Mouse (Mus musculus): Measurements from ENCODE around the gene Fggy. TPM values are rescaled to one million over a fixed set of nuclear protein-coding genes. Genes with fewer than 3 reads are reported as not detected.
A peak's percentile ranks its signal among the peaks of the same experiment; 100 is the strongest.

The Fggy gene
- total RNA-seq, 2 experiments from 2014 or later = 9.0 to 15.5 TPM

DNA sequence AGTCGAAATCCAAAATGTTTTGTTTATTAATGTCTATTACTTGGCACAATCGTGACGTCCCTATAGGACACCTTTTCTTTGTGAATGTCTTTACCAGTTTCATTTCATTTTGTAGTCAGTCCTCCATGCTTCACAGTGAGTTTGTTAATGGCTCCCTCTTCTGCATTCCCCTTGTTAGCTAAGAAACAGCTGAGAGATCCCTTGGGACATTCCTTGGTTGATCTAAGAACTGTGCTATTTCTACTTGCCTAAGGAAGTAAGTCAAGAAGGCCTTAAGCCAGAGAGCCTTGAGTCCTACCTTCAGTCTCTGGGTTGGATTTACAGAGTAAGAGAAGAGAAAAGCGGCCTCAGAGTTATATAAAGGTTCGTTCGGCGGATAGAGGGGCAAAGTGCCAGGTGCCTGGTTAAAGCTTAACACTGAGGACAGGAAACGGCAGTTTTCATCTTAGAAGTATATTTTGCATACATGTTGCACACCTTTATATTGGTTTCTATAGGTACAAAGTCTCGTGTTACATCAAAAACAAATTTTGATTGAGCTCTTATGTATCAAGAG is 376.6 kb downstream of the Fggy start:
- no peak for ATAC-seq (replicated peaks; ENCODE audit: poor library complexity, severe bottlenecking)

GRCm38 (mm10) chr4:95934384-95935035 is 377.2 kb downstream of the Fggy start:
- ATAC-seq (replicated peaks; ENCODE audit: poor library complexity, severe bottlenecking) = no peak

DNA sequence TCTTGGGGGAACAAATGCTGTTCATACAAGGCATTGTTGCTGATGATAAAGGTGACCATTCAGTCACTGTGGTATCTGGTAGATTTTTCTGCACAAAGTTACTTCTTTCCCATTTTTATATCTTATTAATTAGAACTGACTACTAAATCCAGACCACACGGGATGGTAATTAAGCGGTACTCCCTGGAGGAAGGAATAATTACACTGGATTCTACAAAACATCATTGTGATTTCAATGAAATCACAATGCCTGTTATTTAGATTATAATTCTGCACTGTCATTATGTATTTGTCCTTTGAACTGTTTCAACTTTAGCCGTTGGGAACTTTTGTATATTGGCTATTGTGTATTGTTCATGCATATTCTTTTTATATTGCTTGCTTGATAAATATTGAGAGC is 381.4 kb downstream of the Fggy start:
- ATAC-seq (replicated peaks; ENCODE audit: poor library complexity, severe bottlenecking) = no peak

DNA sequence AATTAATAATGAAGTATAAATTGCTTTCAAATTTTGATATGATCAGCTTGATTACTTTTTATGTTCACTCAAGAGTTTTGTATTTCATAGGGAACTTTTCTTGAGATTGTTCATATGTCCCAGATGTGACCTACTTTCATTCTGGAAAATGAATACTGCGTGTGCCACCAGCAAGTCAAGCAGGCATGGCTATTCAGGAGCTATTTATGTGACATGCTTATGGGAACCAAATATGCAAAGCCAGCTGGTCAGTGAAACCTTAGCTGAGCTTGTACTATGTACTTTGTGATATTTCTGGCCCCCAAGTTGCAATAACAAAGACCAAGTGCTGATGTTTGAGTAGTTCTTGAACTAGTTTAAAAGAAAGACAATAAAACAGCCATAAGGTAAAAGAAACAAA is 390.6 kb downstream of the Fggy start:
- ATAC-seq (replicated peaks; ENCODE audit: poor library complexity, severe bottlenecking) = no peak

- no peak for ATAC-seq (replicated peaks; ENCODE audit: poor library complexity, severe bottlenecking)
Measured at GRCm38 (mm10) chr4:95953328-95953727, 396.0 kb downstream of the Fggy start.

DNA sequence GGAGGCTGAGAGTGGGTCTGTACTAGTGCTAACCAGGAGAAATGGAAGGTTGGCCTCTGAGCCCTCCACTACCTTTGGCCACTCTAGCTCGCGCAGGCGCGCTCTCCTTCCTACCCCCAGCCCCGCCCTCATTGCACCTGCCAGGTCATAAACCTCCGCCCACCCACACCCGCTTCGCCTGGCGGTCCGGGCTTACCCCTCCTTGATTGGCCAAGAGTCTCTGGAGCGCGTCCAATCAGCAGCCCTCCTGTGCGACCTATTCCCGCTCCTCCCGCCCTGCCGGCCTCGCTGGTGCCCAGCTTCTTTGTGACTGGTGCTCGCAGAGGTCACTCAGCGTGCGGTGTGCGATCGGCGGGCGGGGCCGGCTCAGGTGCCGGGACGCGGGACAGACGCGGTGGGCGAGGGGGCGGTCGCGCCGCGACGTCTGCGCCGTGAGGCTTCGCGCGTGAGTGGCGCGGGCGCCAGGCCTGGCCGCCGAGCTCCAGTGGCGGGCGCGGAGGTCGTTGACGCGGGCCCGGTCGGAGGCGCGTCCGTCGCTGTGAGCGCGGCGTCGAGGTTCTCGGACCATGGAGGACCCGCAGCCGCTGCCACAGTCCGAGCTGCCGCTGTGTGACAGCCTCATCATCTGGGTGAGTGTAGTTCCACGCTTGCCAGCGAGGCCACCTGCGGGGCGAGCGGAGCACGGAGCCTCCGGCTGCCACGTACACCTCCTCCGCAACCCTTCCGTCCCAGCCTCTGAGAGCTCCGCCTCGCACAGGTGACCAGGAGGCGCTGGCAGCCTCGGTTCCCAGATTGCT is 409.8 kb downstream of the Fggy start, which contains the start of gene Hook1:
Hook1 (plus strand) TSS at position 313 of the 797 bp plus-strand sequence.
- peak; percentile 98 for ATAC-seq (replicated peaks; ENCODE audit: poor library complexity, severe bottlenecking)

Data from granulocyte monocyte progenitor cell, adult 5-6 weeks (primary cell).